Mouse (Mus musculus) CH12.LX (cell line): Measurements from ENCODE around the gene Sv2b.

Experiments
- CHD1 ChIP-seq: IDR thresholded peaks from 2 replicates; pipeline ENCODE4 v1.6.1; 2012; ENCODE audit warnings: low read depth, low read length, improper control_type of control experiment, inconsistent platforms
- CTCF ChIP-seq, 2 experiments: IDR thresholded peaks in 1 of 2; conservative IDR thresholded peaks in 1 of 2; 2 replicates each; pipeline ENCODE4 v1.5.1; 2011 to 2012; ENCODE audit warnings: low read depth in 2 of 2, low read length in 2 of 2, improper control_type of control experiment in 1 of 2, inconsistent platforms in 1 of 2, mild to moderate bottlenecking in 1 of 2, moderate library complexity in 1 of 2
- EP300 ChIP-seq: IDR thresholded peaks from 2 replicates; pipeline ENCODE4 v1.6.1; 2011; ENCODE audit warnings: low read length, improper control_type of control experiment
- MAFK ChIP-seq: IDR thresholded peaks from 2 replicates; pipeline ENCODE4 v1.6.1; 2011; ENCODE audit warnings: low read length, improper control_type of control experiment; ENCODE audit not compliant: insufficient replicate concordance
- MAZ ChIP-seq: IDR thresholded peaks from 2 replicates; pipeline ENCODE4 v1.6.1; 2012; ENCODE audit warnings: low read depth, mild to moderate bottlenecking, inconsistent platforms, low read length, improper control_type of control experiment, moderate library complexity
- MEF2A ChIP-seq: IDR thresholded peaks from 2 replicates; pipeline ENCODE4 v1.6.1; 2014; ENCODE audit warnings: low read depth, mild to moderate bottlenecking, inconsistent platforms, low read length, improper control_type of control experiment, borderline replicate concordance
- SMC3 ChIP-seq: IDR thresholded peaks from 2 replicates; pipeline ENCODE4 v1.6.1; 2011; ENCODE audit warnings: low read depth, low read length, improper control_type of control experiment
- USF1 ChIP-seq: IDR thresholded peaks from 2 replicates; pipeline ENCODE4 v1.6.1; 2014; ENCODE audit warnings: low read depth, mild to moderate bottlenecking, inconsistent platforms, low read length, improper control_type of control experiment
- ZMIZ1 ChIP-seq: IDR thresholded peaks from 2 replicates; pipeline ENCODE4 v1.6.1; 2012; ENCODE audit warnings: low read depth, mild to moderate bottlenecking, inconsistent platforms, low read length, improper control_type of control experiment
- ZNF384 ChIP-seq: IDR thresholded peaks from 2 replicates; pipeline ENCODE4 v1.6.1; 2012; ENCODE audit warnings: low read depth, low read length, improper control_type of control experiment, inconsistent platforms

DNA sequence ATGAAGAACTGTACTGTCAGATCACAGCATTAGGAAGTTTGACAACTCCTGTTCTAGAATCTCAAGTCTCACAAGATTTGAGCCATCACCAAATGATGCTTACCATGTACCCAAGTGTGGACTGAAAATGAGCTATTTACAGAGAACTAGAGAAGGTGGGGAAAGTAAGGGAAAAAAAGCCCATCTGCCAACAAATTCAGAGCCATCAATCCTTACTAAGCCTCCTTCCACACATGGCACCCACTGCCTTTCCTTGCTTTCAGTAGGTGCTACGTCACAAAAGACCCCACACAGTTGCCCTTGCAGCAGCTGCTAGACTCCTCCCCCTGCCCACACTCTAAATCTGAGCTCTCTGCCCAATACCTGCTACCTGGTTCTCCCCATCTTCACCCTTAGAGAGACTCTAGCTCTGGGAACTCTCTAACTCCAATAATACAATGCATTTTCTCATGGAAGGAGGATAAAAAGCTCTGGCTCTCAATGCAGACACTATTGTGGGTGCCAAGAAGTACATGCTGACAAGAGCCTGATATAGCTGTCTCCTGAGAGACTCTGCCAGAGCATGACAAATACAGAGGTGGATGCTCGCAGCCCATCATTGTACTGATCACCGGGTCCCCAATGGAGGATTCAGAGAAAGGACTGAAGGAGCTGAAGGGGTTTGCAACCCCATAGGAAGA lies 101.0 kb downstream of the Sv2b start:
- TF ChIP-seq EP300 (no peak), SMC3 (no peak), USF1 (no peak), ZNF384 (no peak), MAZ (no peak), CHD1 (no peak), ZMIZ1 (no peak), MEF2A (no peak), CTCF (conservative IDR thresholded peaks at IDR 0.05 in 1 of 2, IDR thresholded peaks at IDR 0.05 in 1 of 2; ENCODE audit: low read depth in 2 of 2, low read length in 2 of 2) (no peak), MAFK (no peak)
